ENCODE assay signal across 27 mouse cellular contexts in genomic region chr11:79064311-79064710, GRCm38 (mm10).
A peak's percentile ranks its signal among the peaks of the same experiment; 100 is the strongest.
DNase-seq lines count a peak whose midpoint lies in the region; ATAC-seq and TF ChIP-seq lines count a peak whose summit lies in the region.
"Had no signal": no experiment of that assay in that cellular context is flagged by ENCODE, and none has a peak within 500 bp of the region (broad histone marks: within the 10 kb centered on the region; RNA-seq: fewer than 3 reads in every experiment).

No protein-coding gene starts in this region.

- no peaks in the 10 kb centered on the region for H3K36me3 ChIP-seq in heart, embryonic 10.5 days
- no peaks in the 10 kb centered on the region for H3K36me3 ChIP-seq in heart, postnatal 0 days (replicated peaks; ENCODE audit: control insufficient read depth, insufficient read depth, low read length)
- H3K36me3 ChIP-seq in CH12.LX (replicated peaks in 1 of 2; ENCODE audit: control insufficient read depth in 1 of 2, insufficient read depth in 1 of 2, low read length in 1 of 2) = peaks cover 50 to 77% of the 10 kb centered on the region in 2 experiments
- H3K36me3 ChIP-seq: embryonic facial prominence, embryonic 13.5 days; forebrain, embryonic 12.5 days; G1E; hindbrain, embryonic 10.5 days; hindbrain, embryonic 15.5 days; lung, embryonic 15.5 days; midbrain, embryonic 12.5 days; neural tube, embryonic 12.5 days had no signal

- H3K4me2 ChIP-seq in heart, postnatal 0 days (ENCODE audit: low read depth, low read length) = no peak overlapping the region
- H3K4me2 ChIP-seq in CH12.LX (ENCODE audit: insufficient read depth, low read depth, poor library complexity, severe bottlenecking) = peak overlapping the region; percentile 0; the same call in 1 of the 2 replicates
- H3K4me2 ChIP-seq: embryonic facial prominence, embryonic 13.5 days; forebrain, embryonic 12.5 days; hindbrain, embryonic 15.5 days; lung, embryonic 15.5 days; midbrain, embryonic 12.5 days; neural tube, embryonic 12.5 days had no signal

- TF ChIP-seq CTCF in heart, postnatal 0 days (IDR thresholded peaks at IDR 0.05; ENCODE audit: low read depth) = no peak
- no peak for TF ChIP-seq CTCF in CH12.LX (conservative IDR thresholded peaks at IDR 0.05 in 1 of 2, IDR thresholded peaks at IDR 0.05 in 1 of 2; ENCODE audit: low read depth in 2 of 2, low read length in 2 of 2)

- H3K27ac ChIP-seq in heart, embryonic 10.5 days = peak overlapping the region; percentile 77
- peak overlapping the region; percentile 76; the same call in 1 of the 2 replicates for H3K27ac ChIP-seq in heart, postnatal 0 days (ENCODE audit: low read depth)
- peak overlapping the region; percentile 84 for H3K27ac ChIP-seq in CH12.LX (ENCODE audit: insufficient read depth, low read depth)
- H3K27ac ChIP-seq: forebrain, embryonic 12.5 days; hindbrain, embryonic 15.5 days; midbrain, embryonic 12.5 days; neural tube, embryonic 12.5 days had no signal

- no peaks in the 10 kb centered on the region for H3K27me3 ChIP-seq in heart, embryonic 10.5 days (ENCODE audit: insufficient read depth, poor library complexity, severe bottlenecking)
- H3K27me3 ChIP-seq in heart, postnatal 0 days (ENCODE audit: control insufficient read depth, insufficient read depth, low read length) = no peaks in the 10 kb centered on the region
- H3K27me3 ChIP-seq in CH12.LX (replicated peaks) = no peaks in the 10 kb centered on the region
- H3K27me3 ChIP-seq: embryonic facial prominence, embryonic 13.5 days; forebrain, embryonic 12.5 days; hindbrain, embryonic 15.5 days; lung, embryonic 15.5 days; midbrain, embryonic 12.5 days; neural tube, embryonic 12.5 days had no signal

- peaks cover 4% of the 10 kb centered on the region for H3K79me2 ChIP-seq in CH12.LX (replicated peaks; ENCODE audit: control insufficient read depth, extremely low read depth, insufficient read depth, poor library complexity, severe bottlenecking)

- in situ Hi-C loops in CH12.LX (cut with MboI; ENCODE audit: low pct_ligation_motif_present, low pct_unique_long_range_greater_than_20kb, low sequenced_read_pairs) = no loop called here

- WGBS in heart, embryonic 10.5 days = 80% methylated on average over 8 of the region's 8 CpGs
- WGBS in heart, postnatal 0 days = 73% methylated on average over 8 of the region's 8 CpGs

- TF ChIP-seq POLR2A in CH12.LX (IDR thresholded peaks at IDR 0.05; ENCODE audit: low read depth, low read length) = peak; percentile 50

- peak; percentile 4 for TF ChIP-seq RAD21 in CH12.LX (IDR thresholded peaks at IDR 0.05; ENCODE audit: low read depth, low read length)

- no peaks in the 10 kb centered on the region for H3K9me3 ChIP-seq in heart, embryonic 10.5 days
- H3K9me3 ChIP-seq in heart, postnatal 0 days (replicated peaks; ENCODE audit: control insufficient read depth, low read length) = no peaks in the 10 kb centered on the region
- no peaks in the 10 kb centered on the region for H3K9me3 ChIP-seq in CH12.LX (replicated peaks; ENCODE audit: low read length)
- H3K9me3 ChIP-seq: embryonic facial prominence, embryonic 13.5 days; forebrain, embryonic 12.5 days; G1E; hindbrain, embryonic 10.5 days; hindbrain, embryonic 15.5 days; lung, embryonic 15.5 days; midbrain, embryonic 12.5 days; neural tube, embryonic 12.5 days had no signal

- no peak for DNase-seq in heart, embryonic 10.5 days (ENCODE audit: low spot score)
- DNase-seq in heart, postnatal 36 days = no peak
- DNase-seq in heart, postnatal 0 days (ENCODE audit: low spot score) = no peak
- no peak for DNase-seq in heart, adult 11 months
- DNase-seq in A20 (ENCODE audit: low read depth, low spot score) = peak; percentile 32
- peak; percentile 94 for DNase-seq in CH12.LX (ENCODE audit: extremely low read depth)
- DNase-seq in kidney, postnatal 25 days = no peak
- DNase-seq: adrenal gland, postnatal 14 days; cerebellum, adult 11 months; cerebellum, adult 9-10 months; cerebellum, postnatal 36 days; kidney, adult 11 months; kidney, postnatal 14 days; left cerebral cortex, postnatal 4 days; right cerebral cortex, adult 18-20 months; spleen, adult 18-20 months; thymus, postnatal 25 days had no signal

- H3K9ac ChIP-seq in heart, postnatal 0 days (replicated peaks; ENCODE audit: low read depth, low read length) = no peak overlapping the region
- H3K9ac ChIP-seq in CH12.LX (ENCODE audit: insufficient read depth, low read depth) = no peak overlapping the region
- H3K9ac ChIP-seq: embryonic facial prominence, embryonic 13.5 days; forebrain, embryonic 12.5 days; hindbrain, embryonic 15.5 days; lung, embryonic 15.5 days; midbrain, embryonic 12.5 days; neural tube, embryonic 12.5 days had no signal

- H3K4me1 ChIP-seq in heart, embryonic 10.5 days = peaks cover 76% of the 10 kb centered on the region
- peaks cover 39% of the 10 kb centered on the region for H3K4me1 ChIP-seq in heart, postnatal 0 days (ENCODE audit: control insufficient read depth, insufficient read depth)
- H3K4me1 ChIP-seq in CH12.LX (ENCODE audit: control insufficient read depth in 1 of 2, insufficient read depth in 2 of 2) = peaks cover 58 to 75% of the 10 kb centered on the region in 2 experiments

- no peak overlapping the region for H3K4me3 ChIP-seq in heart, embryonic 10.5 days
- H3K4me3 ChIP-seq in heart, postnatal 0 days (ENCODE audit: low read depth, low read length) = no peak overlapping the region
- no peak overlapping the region for H3K4me3 ChIP-seq in CH12.LX (replicated peaks in 1 of 3; ENCODE audit: low read depth in 2 of 3, low read length in 2 of 3, poor library complexity in 1 of 3)
- H3K4me3 ChIP-seq: embryonic facial prominence, embryonic 13.5 days; forebrain, embryonic 12.5 days; hindbrain, embryonic 10.5 days; hindbrain, embryonic 15.5 days; lung, embryonic 15.5 days; midbrain, embryonic 12.5 days; myocyte; neural tube, embryonic 12.5 days had no signal

- ATAC-seq in heart, postnatal 0 days (ENCODE audit: insufficient read depth, low read depth) = no peak
- ATAC-seq: inflammation-experienced regulatory T-cells, adult 6 months had no signal

- dilution Hi-C loops in CH12.LX (cut with MboI; ENCODE audit: extremely low pct_ligation_motif_present, extremely low pct_unique_long_range_greater_than_20kb, low sequenced_read_pairs) = no loop called here

- no peak for TF ChIP-seq EP300 in heart, postnatal 0 days (IDR thresholded peaks at IDR 0.05; ENCODE audit: low read depth)
- TF ChIP-seq EP300 in CH12.LX (IDR thresholded peaks at IDR 0.05; ENCODE audit: low read length) = peak; percentile 97

- intact Hi-C loops in heart, postnatal 36 days (cut with DNase I) = no loop called here

TF ChIP-seq in CH12.LX, 34 proteins besides CTCF, POLR2A, EP300 and RAD21 (continues in another document):
- TF ChIP-seq TCF12 (IDR thresholded peaks at IDR 0.05; ENCODE audit: low read depth, low read length) (peak; percentile 97), MAX (IDR thresholded peaks at IDR 0.05; ENCODE audit: low read length) (peak; percentile 7; the same call in 1 of the 2 replicates), NRF1 (IDR thresholded peaks at IDR 0.05; ENCODE audit: low read depth, low read length) (no peak), HCFC1 (IDR thresholded peaks at IDR 0.05; ENCODE audit: low read depth, low read length) (peak; percentile 31; the same call in 1 of the 2 replicates), MYC (IDR thresholded peaks at IDR 0.05; ENCODE audit: low read depth, low read length) (no peak; the same call in none of the 2 replicates), USF1 (IDR thresholded peaks at IDR 0.05; ENCODE audit: low read depth, low read length) (no peak), ZNF384 (IDR thresholded peaks at IDR 0.05; ENCODE audit: low read depth, low read length) (no peak), NELFE (IDR thresholded peaks at IDR 0.05; ENCODE audit: low read depth, low read length) (no peak), E2F4 (IDR thresholded peaks at IDR 0.05; ENCODE audit: insufficient replicate concordance, low read depth, low read length) (no peak), MEF2A (IDR thresholded peaks at IDR 0.05; ENCODE audit: borderline replicate concordance, low read depth, low read length) (peak; percentile 89), TBP (conservative IDR thresholded peaks at IDR 0.05; ENCODE audit: low read depth, low read length) (peak; percentile 68; the same call in 1 of the 2 replicates), UBTF (IDR thresholded peaks at IDR 0.05; ENCODE audit: low read depth, low read length) (no peak), ETS1 (conservative IDR thresholded peaks at IDR 0.05; ENCODE audit: low read depth, low read length) (peak; percentile 99), ZKSCAN1 (IDR thresholded peaks at IDR 0.05; ENCODE audit: borderline replicate concordance, low read depth, low read length) (no peak), ELF1 (IDR thresholded peaks at IDR 0.05; ENCODE audit: low read depth, low read length) (peak; percentile 10; the same call in 1 of the 2 replicates), IRF4 (IDR thresholded peaks at IDR 0.05; ENCODE audit: low read depth, low read length) (peak; percentile 99), ZC3H11A (IDR thresholded peaks at IDR 0.05; ENCODE audit: low read depth, low read length) (no peak), POLR2AphosphoS2 (IDR thresholded peaks at IDR 0.05; ENCODE audit: low read depth, low read length) (peak; percentile 79), CHD2 (IDR thresholded peaks at IDR 0.05; ENCODE audit: low read length) (peak; percentile 64; the same call in 1 of the 2 replicates), CHD1 (IDR thresholded peaks at IDR 0.05; ENCODE audit: low read depth, low read length) (peak; percentile 64; the same call in 1 of the 2 replicates), MAZ (IDR thresholded peaks at IDR 0.05; ENCODE audit: low read depth, low read length) (peak; percentile 90), RCOR1 (conservative IDR thresholded peaks at IDR 0.05; ENCODE audit: low read depth, low read length) (peak; percentile 92), SMC3 (IDR thresholded peaks at IDR 0.05; ENCODE audit: low read depth, low read length) (peak; percentile 31), MXI1 (IDR thresholded peaks at IDR 0.05; ENCODE audit: low read depth, low read length) (peak; percentile 63; the same call in 1 of the 2 replicates), JUN (IDR thresholded peaks at IDR 0.05; ENCODE audit: insufficient read depth, low read depth, low read length) (peak; percentile 92), KAT2A (IDR thresholded peaks at IDR 0.05; ENCODE audit: insufficient replicate concordance, low read length) (0 out of 2 replicates have a peak, but pooled peaks have one; percentile 57), MAFK (IDR thresholded peaks at IDR 0.05; ENCODE audit: insufficient replicate concordance, low read length) (peak; percentile 31; the same call in 1 of the 2 replicates), GABPA (IDR thresholded peaks at IDR 0.05; ENCODE audit: insufficient replicate concordance, low read depth, low read length) (no peak), USF2 (conservative IDR thresholded peaks at IDR 0.05; ENCODE audit: low read depth, low read length) (no peak), BHLHE40 (IDR thresholded peaks at IDR 0.05; ENCODE audit: low read depth, low read length) (peak; percentile 99), JUND (conservative IDR thresholded peaks at IDR 0.05; ENCODE audit: low read depth, low read length) (peak; percentile 98)

Comparison
In these comparisons a context has a peak if more than half of its experiments do, and no peak if none do; other contexts are left out.
1. DNase-seq: peak in A20 (single experiment) and CH12.LX (single experiment); none in heart, embryonic 10.5 days (single experiment), heart, postnatal 36 days (0 of 2), heart, postnatal 0 days (single experiment), heart, adult 11 months (single experiment) and kidney, postnatal 25 days (0 of 2).
2. Peak in every context shown above with its lines, with median percentiles within 50 percentile points of each other: H3K27ac ChIP-seq.